Mouse (Mus musculus) midbrain, embryonic 12.5 days (tissue): ENCODE results near the gene Vwa3b. TPM values are rescaled to one million over a fixed set of nuclear protein-coding genes. Genes with fewer than 3 reads are reported as not detected.

ENCODE experiments used
- ATAC-seq: fragments of 200-750 bp; cut with Nextera tagmentation; 2 replicates; pipeline ENCODE4 v1.8.0; 2017; ENCODE audit warnings: low read depth, moderate TSS enrichment, moderate library complexity; ENCODE audit not compliant: low FRiP score
- H3K27ac ChIP-seq: fragments of 300-500 bp; sonication (generic); replicated peaks from 2 replicates; pipeline ENCODE4 v1.5.1; 2016; ENCODE audit warnings: mild to moderate bottlenecking
- H3K27me3 ChIP-seq: fragments of 300-500 bp; sonication (generic); 2 replicates; pipeline ENCODE4 v1.6.1; 2016; ENCODE audit warnings: mild to moderate bottlenecking
- H3K36me3 ChIP-seq: fragments of 300-500 bp; sonication (generic); 2 replicates; pipeline ENCODE4 v1.6.1; 2016
- H3K4me1 ChIP-seq: fragments of 300-500 bp; sonication (generic); 2 replicates; pipeline ENCODE4 v1.6.1; 2016
- H3K4me2 ChIP-seq: fragments of 300-500 bp; sonication (generic); replicated peaks from 2 replicates; pipeline ENCODE4 v1.6.1; 2016; ENCODE audit warnings: mild to moderate bottlenecking, moderate library complexity
- H3K4me3 ChIP-seq: fragments of 300-500 bp; sonication (generic); 2 replicates; pipeline ENCODE4 v1.5.1; 2016; ENCODE audit warnings: mild to moderate bottlenecking
- H3K9ac ChIP-seq: fragments of 300-500 bp; sonication (generic); replicated peaks from 2 replicates; pipeline ENCODE4 v1.6.1; 2016; ENCODE audit warnings: mild to moderate bottlenecking, moderate library complexity
- H3K9me3 ChIP-seq: fragments of 300-500 bp; sonication (generic); 2 replicates; pipeline ENCODE4 v1.6.1; 2016; ENCODE audit warnings: mild to moderate bottlenecking
- WGBS: fragments of 180-500 bp; shearing (Covaris S2); methylation state at CpG from one replicate; pipeline ENCODE4 v1.1.7; 2016; 5-methylcytosine and 5-hydroxymethylcytosine counted together
- polyA plus RNA-seq: library from polyadenylated mRNA; unstranded; fragments of >200 nt; fragmentation: Nextera tagmentation; extraction: Ambion mirVana; gene quantifications from 2 replicates; pipeline ENCODE4 v1.2.1, GENCODE M21; 2016

Gene Vwa3b
- polyA plus RNA-seq, 1 experiment from 2014 or later, result 0.68 TPM

- Histone ChIP-seq H3K36me3 (no peaks in the 10 kb centered on the region), H3K27me3 (peaks cover 4% of the 10 kb centered on the region), H3K4me3 (no peak overlapping the region), H3K4me1 (peaks cover 22% of the 10 kb centered on the region), H3K9ac (no peak overlapping the region), H3K4me2 (peak overlapping the region; percentile 18; the same call in 1 of the 2 replicates), H3K9me3 (no peaks in the 10 kb centered on the region), H3K27ac (no peak overlapping the region; the same call in 1 of the 2 replicates)
- no peak for ATAC-seq
- 88% methylated on average over 5 of the region's 5 CpGs for WGBS
These were observed 193.2 kb downstream of the Vwa3b start for GRCm38 (mm10) chr1:37219593-37219992.

GRCm38 (mm10) chr1:37220134-37220907 is 193.9 kb downstream of the Vwa3b start:
- peaks cover 22% of the 10 kb centered on the region for H3K4me1 ChIP-seq
- peak; percentile 86 for ATAC-seq
- H3K27ac ChIP-seq, result no peak overlapping the region; the same call in 1 of the 2 replicates
- peak overlapping the region; percentile 18; the same call in 1 of the 2 replicates for H3K4me2 ChIP-seq
- H3K9ac ChIP-seq, result no peak overlapping the region
- no peaks in the 10 kb centered on the region for H3K9me3 ChIP-seq
- H3K36me3 ChIP-seq, result no peaks in the 10 kb centered on the region
- H3K4me3 ChIP-seq, result no peak overlapping the region
- H3K27me3 ChIP-seq, result peaks cover 1% of the 10 kb centered on the region
- WGBS, result 41% methylated on average over 6 of the region's 6 CpGs

DNA sequence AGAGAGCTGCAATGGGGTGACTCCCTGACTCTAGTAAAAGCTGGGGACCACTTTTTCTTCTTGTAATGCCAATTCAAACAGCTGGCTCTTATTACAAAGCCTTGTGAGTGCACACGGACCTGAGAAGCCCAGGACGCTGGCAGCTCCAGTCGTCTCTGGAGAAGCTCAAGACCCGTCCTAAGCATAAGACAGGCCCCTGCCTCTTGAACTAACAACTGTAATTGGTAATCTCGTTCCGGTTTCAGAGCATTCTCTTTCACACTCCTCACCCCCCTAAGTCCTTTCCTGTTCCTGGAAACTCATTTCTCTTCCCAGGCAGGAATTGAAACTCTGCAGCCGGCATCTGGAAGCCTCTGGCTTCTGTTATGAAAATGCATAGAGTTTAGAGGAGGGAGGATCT is 195.6 kb downstream of the Vwa3b start:
- Histone ChIP-seq H3K27me3 (no peaks in the 10 kb centered on the region; the same call in none of the 2 replicates), H3K4me3 (no peak overlapping the region), H3K36me3 (no peaks in the 10 kb centered on the region), H3K27ac (no peak overlapping the region), H3K9me3 (no peaks in the 10 kb centered on the region), H3K9ac (no peak overlapping the region), H3K4me1 (peaks cover 22% of the 10 kb centered on the region), H3K4me2 (no peak overlapping the region)
- 80% methylated on average over 7 of the region's 7 CpGs for WGBS
- ATAC-seq, result no peak

DNA sequence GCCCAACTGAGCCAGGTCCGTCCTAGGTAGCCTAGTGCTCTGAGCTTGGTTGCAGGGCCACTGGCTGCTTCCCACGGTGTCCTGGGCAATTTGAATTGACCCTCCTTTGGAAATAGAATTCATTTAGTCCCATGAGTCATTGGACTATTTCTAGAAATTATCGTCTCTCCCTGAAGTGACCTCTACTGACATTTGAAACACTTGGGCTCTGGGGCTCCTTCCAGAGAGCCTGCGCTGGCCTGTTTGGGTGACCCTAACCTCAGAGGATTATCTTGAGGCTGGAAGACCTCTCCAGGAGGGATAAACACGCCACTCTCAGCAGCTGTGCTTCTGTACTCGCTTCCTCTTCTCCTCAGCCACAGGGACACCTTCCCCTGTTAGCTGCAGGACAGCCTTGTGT is 204.0 kb downstream of the Vwa3b start:
- Histone ChIP-seq H3K4me3 (no peak overlapping the region), H3K27ac (no peak overlapping the region), H3K9me3 (peaks cover 6% of the 10 kb centered on the region; the same call in 1 of the 2 replicates), H3K4me2 (no peak overlapping the region), H3K9ac (no peak overlapping the region), H3K36me3 (no peaks in the 10 kb centered on the region), H3K4me1 (no peaks in the 10 kb centered on the region), H3K27me3 (no peaks in the 10 kb centered on the region)
- no peak for ATAC-seq
- WGBS, result 69% methylated on average over 6 of the region's 6 CpGs

- no peak overlapping the region for H3K4me3 ChIP-seq
- no peak for ATAC-seq
- H3K4me2 ChIP-seq, result no peak overlapping the region
- H3K9ac ChIP-seq, result no peak overlapping the region
- no peaks in the 10 kb centered on the region for H3K27me3 ChIP-seq
- 75% methylated on average over 6 of the region's 6 CpGs for WGBS
- peaks cover 6% of the 10 kb centered on the region; the same call in 1 of the 2 replicates for H3K9me3 ChIP-seq
- no peaks in the 10 kb centered on the region for H3K36me3 ChIP-seq
- no peak overlapping the region for H3K27ac ChIP-seq
- no peaks in the 10 kb centered on the region for H3K4me1 ChIP-seq
These were observed 204.9 kb downstream of the Vwa3b start for GRCm38 (mm10) chr1:37231295-37231701.

Other genes with a start within 250 kb of the Vwa3b start
- gene Tmem131, start 82.9 kb upstream of the Vwa3b start, polyA plus RNA-seq, result 17.8 and 22.0 TPM in 2 replicates
- gene Cnga3, start 187.8 kb downstream of the Vwa3b start, polyA plus RNA-seq, result 0.15 TPM in 1 of 2 replicates, not detected in the other